Mouse (Mus musculus) lung, adult 18-20 months (tissue): ENCODE data around the gene Prdx6b.

Source experiments
- DNase-seq, 2 experiments: peaks; one replicate each; pipeline ENCODE4 v3.0.0; 2022; ENCODE audit warnings: mixed read lengths in 2 of 2

Prdx6b gene

DNA sequence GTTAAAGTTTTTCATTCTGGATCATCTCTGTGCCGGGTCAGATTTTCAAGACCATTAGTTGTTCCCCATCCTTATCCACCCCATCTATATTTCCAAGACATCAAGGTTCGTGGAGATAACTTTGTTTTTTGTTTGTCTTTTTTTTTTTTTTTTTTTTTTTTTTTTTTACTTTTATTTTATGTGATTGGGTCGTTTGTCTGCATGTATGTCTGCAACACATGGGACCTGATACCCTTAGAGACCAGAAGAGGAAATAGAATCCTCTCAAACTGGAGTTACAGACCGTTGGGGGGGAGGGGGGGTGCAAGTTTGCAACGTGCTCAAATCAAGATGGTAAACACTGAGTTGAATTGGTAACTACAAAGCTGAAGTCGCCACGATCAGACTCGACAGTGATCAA is at the start of gene Prdx6b:
TSS of gene Prdx6b (plus strand) at position 301 of the 400 bp plus-strand sequence.
- no peak for DNase-seq

DNA sequence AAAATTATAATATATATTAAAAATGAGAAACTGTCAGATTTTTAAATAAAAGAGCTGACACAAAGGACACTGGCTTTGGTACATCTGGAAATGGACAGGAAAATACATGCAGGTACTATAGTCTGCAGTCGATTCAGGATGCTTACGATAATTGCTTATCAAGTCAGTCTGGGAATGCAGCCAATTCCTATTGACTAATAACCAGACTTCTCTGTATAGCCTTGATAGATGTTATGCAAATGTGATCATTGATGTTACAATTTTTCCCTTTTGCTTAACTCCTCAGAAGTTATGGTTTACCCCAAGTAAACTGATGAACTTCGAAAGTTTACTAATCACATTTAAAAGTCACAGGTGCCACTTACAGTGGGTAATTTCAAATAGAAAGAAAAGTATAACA is 44.8 kb upstream of the Prdx6b start:
- DNase-seq: no peak

DNA sequence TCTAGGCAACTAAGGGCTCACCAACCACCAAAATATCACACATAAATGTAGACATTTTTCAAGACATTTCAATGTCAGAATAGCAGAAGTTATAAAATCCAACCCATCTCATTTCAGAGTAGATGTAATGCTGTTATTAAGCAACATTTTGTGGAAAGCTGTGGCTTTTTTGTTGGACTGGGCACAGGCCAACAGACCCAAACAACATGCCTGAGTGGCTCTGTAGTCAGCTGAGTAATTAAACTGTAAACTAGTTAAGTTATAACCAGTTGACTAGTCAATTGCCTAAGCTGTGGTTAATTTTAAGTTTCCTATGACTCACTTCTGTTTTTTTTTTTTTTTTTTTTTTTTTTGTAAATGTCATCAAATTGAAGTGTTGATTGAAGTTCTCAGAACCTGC is 44.4 kb upstream of the Prdx6b start:
- DNase-seq: no peak

DNA sequence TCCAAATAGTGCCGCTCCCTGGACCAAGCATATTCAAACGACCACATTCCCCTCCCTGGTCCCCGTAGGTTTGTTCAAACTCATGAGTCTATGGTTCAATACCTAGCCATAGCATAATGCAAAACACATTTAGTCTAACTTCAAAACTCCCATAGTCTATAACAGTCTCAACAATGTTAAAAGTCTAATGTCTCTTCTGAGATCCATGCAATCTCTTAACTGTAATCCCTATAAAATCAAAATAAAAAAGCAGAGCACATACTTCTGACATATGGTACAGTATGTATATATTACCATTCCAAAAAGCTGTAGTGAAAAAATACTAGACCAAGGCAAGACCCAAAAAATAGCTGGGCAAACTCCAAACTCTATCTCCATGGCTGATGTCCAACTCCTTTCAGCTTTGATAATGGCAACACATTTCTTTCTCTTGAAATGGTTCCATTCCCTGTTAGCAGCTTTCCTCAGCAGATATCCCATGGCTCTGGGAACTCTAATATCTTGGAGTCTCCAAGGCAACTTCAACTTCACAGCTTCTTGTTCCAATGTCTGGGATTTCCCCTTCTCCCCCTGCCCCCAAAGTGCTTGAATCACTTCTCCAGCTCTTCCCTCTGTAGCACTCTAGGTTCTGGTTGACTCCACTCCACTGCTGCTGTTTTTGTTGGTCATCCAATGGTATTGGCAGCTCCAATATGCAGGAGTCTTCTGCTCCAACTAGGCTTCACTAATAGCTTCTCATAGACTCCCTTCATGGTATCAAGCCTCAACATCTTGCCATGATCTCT is 32.2 kb upstream of the Prdx6b start:
- no peak for DNase-seq

DNA sequence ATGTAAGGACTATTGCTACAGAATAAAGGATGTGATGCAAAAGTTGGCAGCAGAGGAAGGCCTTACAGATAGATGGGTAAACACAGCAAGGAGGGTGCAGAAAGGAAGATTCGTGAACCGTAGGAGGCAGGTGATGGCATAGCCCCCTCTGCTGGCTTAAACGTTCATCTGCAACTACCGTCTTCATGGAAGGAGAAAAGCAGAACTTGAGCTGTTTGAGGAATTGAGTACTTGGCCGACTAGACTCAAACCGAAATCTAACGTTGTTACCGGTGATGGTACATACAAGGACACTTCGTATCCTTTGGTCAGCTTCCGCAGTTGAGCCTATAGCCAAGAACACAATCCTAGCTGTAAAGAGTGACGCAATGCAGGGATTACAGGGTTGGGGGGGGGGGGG is 25.4 kb upstream of the Prdx6b start:
- peak; percentile 48 to 49 for DNase-seq

DNA sequence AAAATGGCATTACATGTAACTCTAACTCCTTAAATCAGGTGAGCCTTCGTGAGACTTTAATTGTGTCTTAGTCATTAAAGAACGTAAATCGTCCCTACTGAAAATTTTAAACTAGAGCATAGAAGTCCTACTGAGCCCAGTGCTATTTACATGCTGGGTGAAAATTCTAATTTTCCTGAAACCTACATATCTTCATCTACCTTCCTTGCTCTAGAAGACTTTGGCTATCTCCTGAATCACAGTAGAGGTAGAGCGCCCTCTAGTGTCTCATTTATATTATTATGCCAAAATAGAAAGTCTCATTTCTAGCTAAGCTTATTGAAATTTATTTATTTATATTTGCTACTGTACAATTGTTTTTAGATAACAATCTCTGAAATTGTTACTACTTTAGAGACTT is 24.2 kb upstream of the Prdx6b start:
- DNase-seq: no peak

DNA sequence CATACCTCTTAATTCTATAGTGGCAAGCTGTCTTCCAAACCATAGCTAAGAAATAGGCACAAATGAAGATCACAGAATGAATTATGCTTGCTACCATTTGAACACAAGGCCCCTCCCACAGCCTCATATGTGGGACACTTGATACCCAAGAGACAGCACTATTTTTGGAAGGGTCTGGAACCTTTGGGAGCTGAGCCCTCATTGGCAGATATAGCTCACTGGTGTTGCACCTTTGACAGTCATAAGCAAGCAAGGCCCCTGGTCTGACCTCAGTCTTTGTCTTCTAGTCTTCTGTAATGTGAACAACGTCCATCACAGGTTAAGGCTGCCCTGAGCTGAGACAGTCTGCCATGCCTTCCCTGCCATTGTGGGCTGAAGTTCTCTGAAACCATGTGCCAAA is 20.8 kb upstream of the Prdx6b start:
- DNase-seq: no peak

DNA sequence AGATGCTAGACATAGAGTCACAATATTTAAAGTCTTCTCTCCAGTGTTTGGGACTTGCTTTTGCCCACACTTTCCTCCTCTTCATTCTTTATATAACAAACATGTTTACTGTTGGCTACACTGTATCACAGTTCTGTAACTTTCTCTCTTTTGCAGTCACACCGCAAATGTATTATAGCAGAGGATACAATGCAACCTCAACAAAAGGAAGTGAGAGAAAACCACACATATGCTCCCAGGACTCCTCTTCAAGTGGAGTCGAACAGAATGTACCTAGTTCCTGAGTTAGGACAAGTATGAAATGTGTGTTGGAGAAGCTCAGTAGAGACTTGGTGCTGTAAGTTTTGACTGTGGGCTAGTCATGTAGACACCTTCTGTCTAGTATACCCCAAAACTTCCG is 19.2 kb upstream of the Prdx6b start:
- no peak for DNase-seq

DNA sequence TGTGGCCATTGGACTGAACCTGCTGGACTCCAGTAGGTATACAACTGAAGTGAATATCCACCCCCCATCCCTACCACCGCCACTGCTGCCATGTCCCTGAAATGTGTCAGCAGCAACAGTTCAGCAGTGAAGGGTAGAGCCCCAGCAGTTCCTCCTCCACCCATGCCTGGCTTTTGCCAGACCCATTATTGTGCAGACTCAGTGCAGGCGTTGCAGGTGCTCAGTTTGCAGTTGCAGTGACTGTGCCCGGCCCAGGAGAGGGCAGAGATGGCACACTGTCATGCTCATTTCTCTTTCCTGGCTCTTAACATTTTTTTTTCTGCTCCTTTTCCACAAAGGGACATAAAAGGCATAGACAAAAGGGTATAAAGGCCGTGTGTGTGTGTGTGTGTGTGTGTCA is 18.5 kb upstream of the Prdx6b start:
- DNase-seq: no peak

DNA sequence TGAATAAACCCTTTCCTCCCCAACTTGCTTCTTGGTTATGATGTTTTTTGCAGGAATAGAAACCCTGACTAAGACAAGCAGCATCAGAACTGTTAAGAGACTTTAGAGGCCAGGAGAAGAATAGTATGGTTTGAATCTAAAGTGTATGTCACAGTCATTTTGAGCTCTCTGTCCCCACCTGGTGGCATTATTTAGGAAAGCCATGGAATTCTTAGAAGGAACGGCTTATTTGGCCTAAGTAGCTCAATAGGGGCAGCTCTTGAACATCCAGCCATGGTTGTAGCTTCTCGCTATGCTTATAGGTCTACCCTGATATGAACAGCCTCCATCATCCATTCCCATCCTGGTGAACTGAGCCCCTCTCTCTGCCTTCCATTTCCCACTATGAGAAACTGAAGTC is 17.1 kb upstream of the Prdx6b start:
- peak in 1 of 2 experiments; percentile 8 for DNase-seq

DNA sequence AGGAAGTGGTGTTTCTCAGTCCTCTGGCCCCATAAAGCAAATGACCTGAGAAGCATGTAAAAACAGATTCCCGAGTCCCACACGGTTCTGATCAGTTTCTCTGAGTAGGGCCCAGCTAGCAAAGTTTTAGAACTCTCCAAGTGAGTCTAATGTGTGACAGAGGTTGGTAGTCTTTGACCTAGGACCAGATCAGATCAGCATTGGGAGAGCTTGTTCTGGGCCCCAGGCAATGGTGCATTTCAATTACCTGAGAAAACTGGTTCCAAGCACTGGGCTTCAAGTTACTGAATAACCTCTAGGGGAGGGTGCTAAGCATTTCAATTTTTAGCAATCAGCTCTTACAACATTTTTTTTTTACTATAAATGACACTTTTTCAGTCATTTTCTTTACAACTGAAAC is 10.1 kb upstream of the Prdx6b start:
- no peak for DNase-seq

DNA sequence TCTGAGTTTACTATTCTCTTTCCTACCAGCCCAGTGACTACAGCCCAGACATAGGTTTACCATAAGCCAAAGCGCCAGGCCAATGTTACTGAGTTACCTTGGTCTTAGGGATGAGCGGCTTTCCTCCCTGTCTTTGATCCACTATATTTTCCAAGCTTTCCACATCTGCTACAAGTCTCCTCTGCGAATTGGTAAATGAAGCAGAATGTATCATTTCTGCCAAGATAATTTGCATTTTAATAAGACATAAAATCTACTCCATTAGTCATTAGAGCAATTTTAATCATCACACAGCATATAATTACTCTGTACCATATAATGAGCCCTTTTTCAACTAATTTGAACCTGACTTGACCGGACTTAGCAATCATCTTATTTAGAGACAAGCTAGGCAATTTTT is 5.9 kb upstream of the Prdx6b start:
- no peak for DNase-seq

DNA sequence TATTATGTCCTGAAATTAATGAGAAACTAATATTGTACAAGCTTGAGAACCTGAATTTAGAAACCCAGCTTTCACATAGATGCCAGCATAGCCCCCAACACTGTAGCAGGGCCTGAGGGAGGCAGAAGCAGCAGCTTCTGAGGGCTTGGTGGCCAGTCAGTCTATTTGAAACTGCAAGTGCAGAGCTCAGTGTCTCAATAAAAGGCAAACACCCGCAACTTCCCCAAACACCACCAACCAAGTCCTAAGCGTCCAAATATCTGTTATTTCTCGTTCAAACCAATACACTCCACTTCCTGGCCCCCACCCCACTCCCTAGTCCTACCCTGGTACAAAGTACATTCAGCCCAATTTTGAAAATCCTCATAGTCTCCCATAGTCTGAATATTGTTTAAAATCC is 6.1 kb downstream of the Prdx6b start:
- DNase-seq: no peak

DNA sequence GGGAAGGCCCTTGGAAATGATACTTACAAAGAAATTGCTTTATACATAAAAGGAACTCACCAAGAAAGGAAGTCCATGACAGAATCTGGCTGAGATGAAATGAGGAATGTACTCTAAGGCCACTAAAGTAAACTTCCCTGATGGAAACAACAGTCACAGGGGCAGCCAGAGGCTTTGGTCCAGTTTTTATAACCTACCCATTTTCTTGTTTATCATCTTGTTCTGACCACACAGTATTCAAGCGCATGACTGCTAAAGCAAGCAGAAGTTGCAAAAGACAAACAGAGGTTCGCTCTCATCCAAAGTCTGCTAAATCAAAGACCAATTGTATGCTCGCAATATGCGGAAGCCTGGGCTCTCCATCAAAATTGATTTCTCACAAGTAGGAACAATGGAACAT is 8.5 kb downstream of the Prdx6b start:
- DNase-seq: peak in 1 of 2 experiments; percentile 30

DNA sequence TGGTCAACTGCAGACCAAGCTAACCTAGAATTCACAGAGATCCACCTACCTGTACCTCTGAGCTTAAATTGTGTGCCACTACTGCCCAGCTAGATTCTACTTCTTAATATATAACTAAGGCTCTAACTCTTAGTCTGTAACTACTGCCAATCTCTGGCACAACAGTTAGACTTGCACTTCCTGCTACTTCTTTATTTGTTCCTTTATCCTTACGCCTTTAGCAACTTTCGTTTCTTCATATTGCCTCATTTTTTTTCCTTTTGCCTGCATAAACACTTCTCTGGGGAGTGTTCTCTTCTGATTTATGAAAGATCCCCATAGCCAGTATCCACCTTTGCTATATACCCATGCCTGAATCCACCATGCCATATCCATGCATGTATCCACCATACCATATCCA is 11.7 kb downstream of the Prdx6b start:
- DNase-seq: no peak

DNA sequence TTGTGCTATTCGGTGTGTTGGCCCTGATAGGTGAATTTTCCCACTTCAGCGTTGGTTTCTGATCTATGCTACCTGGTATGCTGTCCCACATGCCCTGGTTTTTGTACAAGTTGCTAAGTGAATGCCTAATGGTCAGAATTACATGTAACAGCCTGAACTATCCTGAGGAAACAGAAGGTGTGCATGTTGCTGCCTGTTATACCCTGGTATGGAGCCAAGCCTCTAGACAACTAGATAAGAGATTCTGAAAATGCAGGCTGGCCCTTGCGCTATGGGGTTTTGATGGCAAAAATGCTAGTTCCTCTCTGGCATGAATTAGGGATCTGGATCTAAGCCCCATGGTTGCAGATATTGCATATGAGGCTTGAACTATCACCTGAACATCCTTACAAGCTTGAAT is 15.4 kb downstream of the Prdx6b start:
- no peak for DNase-seq

DNA sequence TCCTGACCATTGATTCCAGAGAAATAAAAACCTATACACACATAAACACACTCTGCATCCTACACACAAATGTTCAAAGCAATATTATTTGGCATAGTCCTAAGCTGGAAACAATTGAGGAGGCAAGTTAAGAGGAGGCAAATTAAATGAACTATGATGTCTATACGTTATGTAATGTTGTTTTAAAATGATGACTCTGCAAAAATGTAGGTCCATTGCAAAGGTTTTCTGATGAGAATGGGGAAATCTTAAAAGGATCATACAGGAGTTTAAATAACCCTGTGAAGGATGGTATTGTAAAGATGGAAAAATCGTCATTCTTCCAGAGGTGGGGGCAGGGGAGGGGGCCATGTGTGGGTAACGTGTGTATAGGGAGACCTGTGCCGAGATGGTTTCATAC is 17.5 kb downstream of the Prdx6b start:
- no peak for DNase-seq

DNA sequence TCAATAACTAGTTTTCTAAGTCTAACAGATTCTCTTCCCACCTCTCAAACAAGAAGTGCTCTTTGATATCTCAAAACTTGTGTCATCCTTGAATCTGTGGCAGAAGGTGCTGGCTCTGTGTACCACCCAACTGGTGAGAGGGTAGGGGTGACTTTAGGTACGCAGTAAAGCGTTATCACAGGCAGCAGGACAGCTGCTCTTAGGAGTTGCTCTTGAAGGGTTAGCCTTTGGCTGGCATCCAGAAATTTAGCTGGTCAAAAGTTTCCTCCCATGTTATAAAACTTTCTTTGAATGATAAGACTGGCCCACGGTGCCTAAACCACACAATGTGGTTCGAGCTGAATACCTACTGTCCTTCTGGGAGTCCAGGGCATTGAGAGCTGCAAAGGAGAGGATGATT is 18.5 kb downstream of the Prdx6b start:
- no peak for DNase-seq

DNA sequence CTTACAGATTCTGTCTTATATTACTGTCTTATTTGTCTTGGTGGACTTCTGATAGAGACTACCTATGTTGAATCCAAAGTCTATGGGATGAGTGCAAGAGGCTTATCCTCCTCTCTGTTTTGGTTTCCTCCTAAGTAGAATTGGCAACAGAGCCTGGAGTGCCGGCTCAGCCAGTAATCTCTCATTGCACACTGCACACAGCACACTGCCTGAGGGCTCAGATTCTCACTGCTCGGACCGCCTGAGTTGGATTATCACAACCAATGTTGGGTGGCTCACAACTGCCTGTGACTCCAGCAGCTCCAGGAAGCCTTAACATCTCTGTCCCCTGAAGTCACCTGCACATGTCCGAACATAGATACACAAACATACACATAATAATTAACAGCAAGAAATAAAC is 19.1 kb downstream of the Prdx6b start:
- DNase-seq: no peak

DNA sequence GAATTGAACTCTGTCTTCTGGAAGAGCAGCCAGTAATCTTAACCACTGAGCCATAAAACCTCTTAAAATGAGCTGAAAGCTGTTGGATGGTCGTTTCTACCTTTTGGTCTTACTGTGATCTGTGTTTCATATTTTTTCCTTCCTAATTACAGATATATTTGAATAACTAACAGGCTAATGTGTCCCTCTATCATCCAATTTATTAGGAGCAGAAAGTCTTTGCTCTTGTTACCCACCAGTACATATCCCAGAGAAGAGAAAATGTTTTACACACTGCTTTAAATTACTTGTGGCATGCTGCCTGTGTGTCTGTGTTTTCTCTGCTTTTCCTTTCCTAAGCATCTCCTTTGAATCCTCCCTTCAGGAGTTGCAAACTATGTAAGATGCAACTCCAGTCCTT is 21.9 kb downstream of the Prdx6b start:
- no peak for DNase-seq

DNA sequence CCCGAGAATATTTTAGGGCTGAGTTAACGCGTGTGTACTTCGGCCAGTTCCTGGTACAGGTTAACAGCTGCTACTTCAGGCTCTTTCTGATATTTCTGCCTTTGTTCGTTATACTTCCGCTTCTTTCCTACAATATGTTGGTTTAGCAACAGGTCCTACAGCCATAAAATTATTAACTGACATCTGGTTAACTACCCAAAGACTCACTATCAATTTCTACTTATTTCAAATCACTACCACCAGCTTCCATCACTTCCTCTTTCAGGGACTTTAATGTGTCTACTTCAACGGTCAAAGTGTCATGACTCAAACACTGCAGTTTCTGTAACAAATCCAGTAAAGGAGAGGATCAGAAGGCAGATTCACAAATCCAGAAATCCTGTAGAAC is 22.6 kb downstream of the Prdx6b start:
- DNase-seq: no peak

DNA sequence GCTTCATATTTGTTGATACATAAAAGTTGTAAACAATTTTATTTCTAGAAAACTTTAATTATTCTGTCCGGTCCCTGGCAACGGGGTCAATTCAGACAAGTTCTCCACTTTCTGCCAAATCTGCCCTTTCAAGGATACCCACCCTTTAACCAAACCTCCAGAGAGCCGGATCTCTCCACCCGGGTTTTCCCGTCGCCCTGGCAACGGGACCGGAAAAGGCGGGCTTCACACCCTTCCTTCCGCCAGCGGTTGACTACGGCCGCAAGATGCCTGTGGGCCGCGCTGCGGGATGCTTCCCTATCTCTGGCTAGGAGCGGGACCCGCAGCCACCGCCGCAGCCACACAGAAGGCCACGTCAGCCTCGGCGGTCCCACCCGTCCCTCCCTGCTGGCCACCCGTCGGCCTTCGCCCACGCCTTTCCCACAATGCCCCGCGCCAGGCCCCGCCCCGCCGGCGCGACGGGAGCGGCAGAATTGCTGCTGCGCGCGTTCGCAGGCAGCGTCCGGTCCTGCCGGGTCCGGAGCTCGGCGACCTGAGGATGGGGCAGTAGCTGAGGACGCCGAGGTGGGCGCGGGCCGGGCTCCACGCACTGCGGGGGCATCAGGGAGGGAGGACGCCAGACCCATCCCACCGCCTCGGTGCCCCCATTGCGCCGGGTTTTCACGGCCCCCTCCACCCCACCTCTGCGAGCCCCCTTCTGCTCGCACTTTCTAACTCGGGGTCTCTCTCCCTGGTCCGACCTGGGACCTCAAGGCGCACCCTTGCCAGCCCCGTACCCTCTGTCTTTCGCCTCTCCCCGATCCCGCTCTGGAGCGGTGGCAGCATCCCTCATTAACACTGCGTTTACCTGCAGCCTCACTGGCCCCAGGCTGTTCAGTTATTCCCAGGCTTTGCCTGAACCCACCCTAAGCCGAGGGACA is 23.2 kb downstream of the Prdx6b start, which contains the start of gene Dnajc10:
TSS of gene Dnajc10 (plus strand) at position 225 of the 920 bp plus-strand sequence.
- DNase-seq: peak; percentile 92 to 94

DNA sequence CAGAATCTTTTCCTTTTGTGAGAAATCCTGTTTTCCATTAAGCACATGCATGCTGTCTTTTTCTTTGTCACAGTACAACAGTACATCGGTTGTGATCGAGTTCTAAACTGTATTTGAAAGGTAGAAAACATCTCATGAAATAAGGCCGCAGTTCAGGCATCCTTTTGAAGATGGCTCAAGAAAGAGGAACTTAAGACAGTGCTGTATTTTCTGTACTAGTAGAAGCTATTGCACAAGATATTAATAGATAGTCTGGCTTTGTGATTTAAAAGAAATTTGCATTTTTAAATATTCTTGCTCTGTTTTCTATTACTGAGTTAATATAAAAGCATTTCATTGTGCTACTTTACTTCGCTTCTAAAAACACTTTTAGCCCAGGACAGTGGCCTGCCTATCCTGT is 30.6 kb downstream of the Prdx6b start:
- no peak for DNase-seq

DNA sequence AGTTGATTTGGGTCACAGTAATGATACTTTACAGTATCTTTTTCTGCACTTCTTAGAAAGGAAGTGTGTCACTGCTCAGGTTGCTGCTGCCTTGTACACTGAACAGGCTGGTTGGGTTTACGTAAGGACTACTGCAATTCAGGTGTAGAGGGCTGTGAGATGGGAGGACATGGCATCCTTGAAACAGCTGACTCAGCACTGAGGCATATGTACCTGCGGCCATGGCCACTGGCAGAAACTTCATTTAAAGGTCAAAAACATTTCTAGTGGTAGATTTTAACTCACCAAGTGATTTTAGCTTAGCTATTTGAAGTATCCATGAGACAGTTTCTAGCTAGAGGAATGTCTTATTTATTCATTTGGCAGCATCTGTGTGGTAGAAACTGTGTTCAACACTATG is 33.5 kb downstream of the Prdx6b start:
- no peak for DNase-seq
